Mouse (Mus musculus): ENCODE measurements around the gene Arhgap44. TPM values are rescaled to one million over a fixed set of nuclear protein-coding genes. Genes with fewer than 3 reads are reported as not detected.

Gene Arhgap44
- polyA plus RNA-seq, 1 experiment = 82.9 TPM

- Histone ChIP-seq H3K27ac (ENCODE audit: insufficient read depth, low read length) (no peak overlapping the region), H3K4me3 (replicated peaks; ENCODE audit: insufficient read depth, low read depth, low read length) (no peak overlapping the region), H3K4me1 (ENCODE audit: control insufficient read depth, insufficient read depth, low read length) (peaks cover 26% of the 10 kb centered on the region), H3K27me3 (ENCODE audit: control insufficient read depth, insufficient read depth, low read length) (no peaks in the 10 kb centered on the region)
- TF ChIP-seq POLR2A (IDR thresholded peaks at IDR 0.05; ENCODE audit: borderline replicate concordance, insufficient read depth, low read length) = no peak
- TF ChIP-seq CTCF (IDR thresholded peaks at IDR 0.05; ENCODE audit: borderline replicate concordance, insufficient read depth, low read depth, low read length) = no peak
- WGBS = 95% methylated on average over 5 of the region's 5 CpGs
- no peak for DNase-seq
Measured at GRCm38 (mm10) chr11:65050819-65051218, 111.9 kb downstream of the Arhgap44 start.

- TF ChIP-seq POLR2A (IDR thresholded peaks at IDR 0.05; ENCODE audit: borderline replicate concordance, insufficient read depth, low read length) (no peak), CTCF (IDR thresholded peaks at IDR 0.05; ENCODE audit: borderline replicate concordance, insufficient read depth, low read depth, low read length) (no peak)
- peaks cover 23% of the 10 kb centered on the region for H3K4me1 ChIP-seq (ENCODE audit: control insufficient read depth, insufficient read depth, low read length)
- DNase-seq = peak; percentile 84 to 91
- no peak overlapping the region for H3K27ac ChIP-seq (ENCODE audit: insufficient read depth, low read length)
- 14% methylated on average over 7 of the region's 7 CpGs for WGBS
- no peak overlapping the region for H3K4me3 ChIP-seq (replicated peaks; ENCODE audit: insufficient read depth, low read depth, low read length)
- H3K27me3 ChIP-seq (ENCODE audit: control insufficient read depth, insufficient read depth, low read length) = no peaks in the 10 kb centered on the region
Measured at GRCm38 (mm10) chr11:65049090-65049489, 113.7 kb downstream of the Arhgap44 start.

- no peak overlapping the region for H3K4me3 ChIP-seq (replicated peaks; ENCODE audit: insufficient read depth, low read depth, low read length)
- no peaks in the 10 kb centered on the region for H3K27me3 ChIP-seq (ENCODE audit: control insufficient read depth, insufficient read depth, low read length)
- no peak overlapping the region for H3K27ac ChIP-seq (ENCODE audit: insufficient read depth, low read length)
- peak in 1 of 2 experiments; percentile 64 for DNase-seq
- H3K4me1 ChIP-seq (ENCODE audit: control insufficient read depth, insufficient read depth, low read length) = peaks cover 21% of the 10 kb centered on the region
- 7% methylated on average over 6 of the region's 6 CpGs for WGBS
- TF ChIP-seq CTCF (IDR thresholded peaks at IDR 0.05; ENCODE audit: borderline replicate concordance, insufficient read depth, low read depth, low read length) (no peak), POLR2A (IDR thresholded peaks at IDR 0.05; ENCODE audit: borderline replicate concordance, insufficient read depth, low read length) (no peak)
Measured at GRCm38 (mm10) chr11:65040556-65040955, 122.2 kb downstream of the Arhgap44 start.

GRCm38 (mm10) chr11:65039517-65040095, 123.2 kb downstream of the Arhgap44 start:
- 73% methylated on average over 12 of the region's 12 CpGs for WGBS
- Histone ChIP-seq H3K4me1 (ENCODE audit: control insufficient read depth, insufficient read depth, low read length) (peaks cover 21% of the 10 kb centered on the region), H3K4me3 (replicated peaks; ENCODE audit: insufficient read depth, low read depth, low read length) (no peak overlapping the region), H3K27me3 (ENCODE audit: control insufficient read depth, insufficient read depth, low read length) (no peaks in the 10 kb centered on the region), H3K27ac (ENCODE audit: insufficient read depth, low read length) (no peak overlapping the region)
- DNase-seq = no peak
- TF ChIP-seq POLR2A (IDR thresholded peaks at IDR 0.05; ENCODE audit: borderline replicate concordance, insufficient read depth, low read length) = no peak
- no peak for TF ChIP-seq CTCF (IDR thresholded peaks at IDR 0.05; ENCODE audit: borderline replicate concordance, insufficient read depth, low read depth, low read length)

GRCm38 (mm10) chr11:65038996-65039395, 123.8 kb downstream of the Arhgap44 start:
- no peaks in the 10 kb centered on the region for H3K27me3 ChIP-seq (ENCODE audit: control insufficient read depth, insufficient read depth, low read length)
- no peak overlapping the region for H3K4me3 ChIP-seq (replicated peaks; ENCODE audit: insufficient read depth, low read depth, low read length)
- WGBS = 86% methylated on average over 2 of the region's 2 CpGs
- no peak for DNase-seq
- H3K27ac ChIP-seq (ENCODE audit: insufficient read depth, low read length) = no peak overlapping the region
- peaks cover 21% of the 10 kb centered on the region for H3K4me1 ChIP-seq (ENCODE audit: control insufficient read depth, insufficient read depth, low read length)
- TF ChIP-seq POLR2A (IDR thresholded peaks at IDR 0.05; ENCODE audit: borderline replicate concordance, insufficient read depth, low read length) = no peak
- TF ChIP-seq CTCF (IDR thresholded peaks at IDR 0.05; ENCODE audit: borderline replicate concordance, insufficient read depth, low read depth, low read length) = no peak

- no peaks in the 10 kb centered on the region for H3K27me3 ChIP-seq (ENCODE audit: control insufficient read depth, insufficient read depth, low read length)
- H3K4me3 ChIP-seq (replicated peaks; ENCODE audit: insufficient read depth, low read depth, low read length) = no peak overlapping the region
- H3K4me1 ChIP-seq (ENCODE audit: control insufficient read depth, insufficient read depth, low read length) = no peaks in the 10 kb centered on the region
- DNase-seq = no peak
- WGBS = 91% methylated on average over 7 of the region's 7 CpGs
- no peak for TF ChIP-seq POLR2A (IDR thresholded peaks at IDR 0.05; ENCODE audit: borderline replicate concordance, insufficient read depth, low read length)
- no peak for TF ChIP-seq CTCF (IDR thresholded peaks at IDR 0.05; ENCODE audit: borderline replicate concordance, insufficient read depth, low read depth, low read length)
- no peak overlapping the region for H3K27ac ChIP-seq (ENCODE audit: insufficient read depth, low read length)
Measured at GRCm38 (mm10) chr11:65032221-65032620, 130.5 kb downstream of the Arhgap44 start.

- Histone ChIP-seq H3K27me3 (ENCODE audit: control insufficient read depth, insufficient read depth, low read length) (no peaks in the 10 kb centered on the region), H3K4me1 (ENCODE audit: control insufficient read depth, insufficient read depth, low read length) (no peaks in the 10 kb centered on the region), H3K4me3 (replicated peaks; ENCODE audit: insufficient read depth, low read depth, low read length) (no peak overlapping the region), H3K27ac (ENCODE audit: insufficient read depth, low read length) (no peak overlapping the region)
- TF ChIP-seq POLR2A (IDR thresholded peaks at IDR 0.05; ENCODE audit: borderline replicate concordance, insufficient read depth, low read length) (no peak), CTCF (IDR thresholded peaks at IDR 0.05; ENCODE audit: borderline replicate concordance, insufficient read depth, low read depth, low read length) (no peak)
- no peak for DNase-seq
- WGBS = 92% methylated on average over 1 of the region's 1 CpGs
Measured at GRCm38 (mm10) chr11:65030201-65030600, 132.6 kb downstream of the Arhgap44 start.

- no peak for DNase-seq
- 68% methylated on average over 5 of the region's 5 CpGs for WGBS
Measured at GRCm38 (mm10) chr11:65028049-65028448, 134.7 kb downstream of the Arhgap44 start.

More at GRCm38 (mm10) chr11:65028049-65028448, 134.7 kb downstream of the Arhgap44 start:
- Histone ChIP-seq H3K27ac (ENCODE audit: insufficient read depth, low read length) (no peak overlapping the region), H3K4me1 (ENCODE audit: control insufficient read depth, insufficient read depth, low read length) (no peaks in the 10 kb centered on the region), H3K27me3 (ENCODE audit: control insufficient read depth, insufficient read depth, low read length) (no peaks in the 10 kb centered on the region), H3K4me3 (replicated peaks; ENCODE audit: insufficient read depth, low read depth, low read length) (no peak overlapping the region)
- TF ChIP-seq POLR2A (IDR thresholded peaks at IDR 0.05; ENCODE audit: borderline replicate concordance, insufficient read depth, low read length) (no peak), CTCF (IDR thresholded peaks at IDR 0.05; ENCODE audit: borderline replicate concordance, insufficient read depth, low read depth, low read length) (no peak)
